Mouse (Mus musculus): ENCODE results near the gene Kcnk15.

The Kcnk15 gene

DNA sequence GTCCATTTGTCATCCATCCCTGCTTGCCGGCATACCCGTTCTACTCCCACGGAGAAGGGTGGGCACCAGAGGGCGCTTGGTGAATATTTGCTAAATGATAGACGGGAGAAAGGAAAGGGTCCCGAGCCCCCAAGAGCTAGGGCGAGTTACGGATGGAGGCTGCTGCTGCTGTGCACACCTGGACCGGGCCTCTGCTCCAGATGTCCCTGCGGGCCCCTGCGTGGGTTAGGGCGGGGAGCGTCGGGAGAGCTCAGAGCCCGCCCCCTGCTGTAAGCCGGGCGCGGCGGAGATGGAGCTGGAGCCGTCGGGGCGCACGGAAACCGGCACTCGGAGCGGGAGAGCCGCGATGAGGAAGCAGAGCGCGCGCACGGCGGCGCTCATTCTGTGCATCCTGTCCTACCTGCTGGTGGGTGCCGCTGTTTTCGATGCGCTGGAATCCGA lies at the start of gene Kcnk15:
Gene Kcnk15 (plus strand): TSS at position 191 of the 441 bp plus-strand sequence.
- DNase-seq = no peak

- no peak for DNase-seq
Measured at GRCm38 (mm10) chr2:163803838-163804237, 49.6 kb upstream of the Kcnk15 start.

GRCm38 (mm10) chr2:163809166-163809565 lies 44.3 kb upstream of the Kcnk15 start:
- no peak for DNase-seq

DNA sequence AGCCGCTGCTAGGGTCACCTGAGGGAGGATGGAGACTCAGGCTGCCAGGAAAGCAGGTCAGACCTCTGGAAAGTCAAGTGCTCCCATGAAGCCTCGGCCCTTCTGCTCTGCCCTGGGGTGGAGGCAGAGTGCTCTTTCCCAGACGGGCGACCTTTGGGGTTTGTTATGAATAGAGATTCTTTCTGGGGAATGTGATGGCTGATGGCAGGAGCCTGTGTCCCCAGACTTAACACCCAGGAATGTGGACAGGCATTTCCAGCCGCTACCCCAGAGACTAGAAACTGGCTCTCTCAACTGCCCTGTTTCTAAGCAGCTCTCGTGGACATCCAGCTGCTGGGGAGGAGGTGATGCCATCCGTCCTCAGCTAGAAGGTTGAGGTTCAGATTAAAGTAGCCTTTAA lies 43.7 kb upstream of the Kcnk15 start:
- DNase-seq = no peak

GRCm38 (mm10) chr2:163813077-163813476 lies 40.4 kb upstream of the Kcnk15 start:
- no peak for DNase-seq

- DNase-seq = no peak
Measured at GRCm38 (mm10) chr2:163814739-163815465, 38.5 kb upstream of the Kcnk15 start.

GRCm38 (mm10) chr2:163820607-163821006 lies 32.8 kb upstream of the Kcnk15 start, which contains the start of gene Ccn5:
TSS of gene Ccn5 (plus strand) at chr2:163820861.
- DNase-seq = no peak

- DNase-seq = peak in 1 of 2 experiments; percentile 59
Measured at GRCm38 (mm10) chr2:163823248-163823647, 30.2 kb upstream of the Kcnk15 start.

GRCm38 (mm10) chr2:163823771-163824170 lies 29.7 kb upstream of the Kcnk15 start:
- no peak for DNase-seq

DNA sequence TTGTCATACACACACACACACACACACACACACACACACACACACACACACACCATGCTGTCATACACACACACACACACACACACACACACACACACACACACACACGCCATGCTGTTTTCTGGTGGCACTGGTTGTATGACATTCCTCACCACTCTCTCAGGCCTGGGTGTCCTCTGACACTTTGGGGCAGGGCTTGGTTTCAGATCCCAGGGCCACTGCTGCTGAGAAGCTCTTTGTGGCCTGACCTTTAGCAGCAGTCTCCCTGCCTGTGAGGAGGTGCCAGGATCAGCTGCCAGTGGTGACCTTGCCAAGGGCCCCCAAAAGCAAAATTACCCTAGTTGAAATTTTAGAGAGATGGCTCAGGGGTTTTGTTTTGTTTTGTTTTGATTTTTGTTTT lies 27.6 kb upstream of the Kcnk15 start:
- DNase-seq = no peak

DNA sequence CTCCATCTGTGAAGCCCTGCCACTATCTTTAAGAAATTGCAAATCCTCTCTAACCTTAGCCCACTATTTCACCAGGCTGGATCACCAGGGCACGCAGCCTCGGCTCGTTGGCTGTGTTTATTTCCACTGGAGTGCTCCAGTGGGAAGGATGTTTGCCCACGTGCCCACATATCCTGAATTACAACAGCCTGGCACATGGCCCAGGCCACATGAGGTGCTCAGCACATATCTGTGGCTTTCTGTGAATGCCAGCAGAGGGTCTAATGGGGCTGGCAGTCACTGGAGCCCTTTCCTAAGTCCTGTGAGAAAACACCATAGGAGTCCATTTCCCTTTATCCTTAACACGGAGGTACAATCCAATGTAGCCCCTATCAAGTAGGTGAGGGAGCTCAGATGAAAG lies 27.0 kb upstream of the Kcnk15 start:
- DNase-seq = no peak

GRCm38 (mm10) chr2:163831163-163831562 lies 22.3 kb upstream of the Kcnk15 start:
- no peak for DNase-seq

- DNase-seq = peak; percentile 44 to 72
Measured at GRCm38 (mm10) chr2:163838043-163838442, 15.4 kb upstream of the Kcnk15 start.

- no peak for DNase-seq
Measured at GRCm38 (mm10) chr2:163839519-163839918, 13.9 kb upstream of the Kcnk15 start.

DNA sequence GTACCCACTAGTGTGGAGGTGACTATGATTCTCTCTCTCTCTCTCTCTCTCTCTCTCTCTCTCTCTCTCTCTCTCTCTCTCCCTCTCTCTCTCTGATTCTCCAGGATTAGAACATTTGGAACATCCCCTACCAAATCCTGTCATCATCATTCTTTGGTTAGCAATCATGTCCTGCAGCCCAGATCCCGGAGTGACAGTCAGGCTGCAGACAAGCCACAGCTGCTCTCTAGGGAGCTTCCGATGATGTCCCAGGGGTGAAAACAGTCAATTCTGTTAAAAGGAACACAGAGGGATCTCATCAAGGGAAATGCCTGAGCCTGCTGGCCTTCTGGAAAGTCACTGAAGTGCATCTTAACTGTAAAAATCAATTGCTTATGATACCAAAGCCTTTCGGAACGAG lies 11.4 kb upstream of the Kcnk15 start:
- DNase-seq = no peak

- DNase-seq = no peak
Measured at GRCm38 (mm10) chr2:163857233-163857632, 3.8 kb downstream of the Kcnk15 start.

DNA sequence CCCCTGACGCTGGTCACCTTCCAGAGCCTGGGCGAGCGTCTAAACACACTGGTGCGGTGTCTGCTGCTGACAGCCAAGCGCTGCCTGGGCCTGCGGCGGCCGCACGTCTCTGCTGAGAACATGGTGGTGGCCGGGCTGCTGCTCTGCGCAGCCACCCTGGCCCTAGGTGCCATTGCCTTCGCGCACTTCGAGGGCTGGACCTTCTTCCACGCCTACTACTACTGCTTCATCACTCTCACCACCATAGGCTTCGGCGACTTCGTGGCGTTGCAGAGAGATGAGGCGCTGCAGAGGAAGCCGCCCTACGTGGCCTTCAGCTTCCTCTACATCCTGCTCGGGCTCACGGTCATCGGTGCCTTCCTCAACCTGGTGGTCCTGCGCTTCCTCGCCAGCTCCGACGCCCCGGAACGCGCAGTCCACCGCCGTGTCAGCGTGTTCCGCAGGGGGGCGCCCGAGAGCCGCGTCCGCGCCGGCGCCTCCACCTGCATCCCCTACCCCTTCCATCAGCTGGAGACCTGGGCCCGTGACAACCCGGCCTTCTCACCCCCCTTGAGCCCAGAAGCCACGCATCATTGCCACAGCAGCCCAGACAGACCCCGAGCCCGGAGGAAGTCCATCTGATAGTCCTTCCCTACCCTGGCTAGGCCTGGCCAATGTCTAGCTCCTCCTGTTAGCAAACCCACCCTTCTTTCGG lies 5.0 kb downstream of the Kcnk15 start:
- peak in 1 of 2 experiments; percentile 35 for DNase-seq

GRCm38 (mm10) chr2:163865311-163865710 lies 11.9 kb downstream of the Kcnk15 start:
- DNase-seq = no peak

- DNase-seq = no peak
Measured at GRCm38 (mm10) chr2:163866061-163866460, 12.6 kb downstream of the Kcnk15 start.

DNA sequence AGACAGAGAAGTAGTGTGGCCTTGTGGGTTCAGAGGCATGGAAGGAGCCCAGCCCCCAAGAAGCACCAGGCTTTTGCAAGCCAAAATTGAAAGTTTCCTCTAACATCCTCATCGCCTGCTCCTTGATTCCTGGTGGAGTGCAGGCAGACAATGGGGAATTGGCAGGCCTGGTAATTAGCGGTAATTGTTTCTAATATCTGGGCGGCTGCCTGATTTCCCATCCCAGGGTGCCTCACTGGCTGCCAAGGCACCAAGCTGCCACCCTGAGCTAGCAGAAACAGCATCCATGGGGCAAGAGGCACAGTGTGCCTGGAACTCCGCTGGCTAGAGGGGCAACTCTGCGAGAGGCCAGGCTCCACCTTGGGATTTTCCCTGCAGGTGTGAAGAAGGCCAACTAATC lies 16.3 kb downstream of the Kcnk15 start:
- no peak for DNase-seq

DNA sequence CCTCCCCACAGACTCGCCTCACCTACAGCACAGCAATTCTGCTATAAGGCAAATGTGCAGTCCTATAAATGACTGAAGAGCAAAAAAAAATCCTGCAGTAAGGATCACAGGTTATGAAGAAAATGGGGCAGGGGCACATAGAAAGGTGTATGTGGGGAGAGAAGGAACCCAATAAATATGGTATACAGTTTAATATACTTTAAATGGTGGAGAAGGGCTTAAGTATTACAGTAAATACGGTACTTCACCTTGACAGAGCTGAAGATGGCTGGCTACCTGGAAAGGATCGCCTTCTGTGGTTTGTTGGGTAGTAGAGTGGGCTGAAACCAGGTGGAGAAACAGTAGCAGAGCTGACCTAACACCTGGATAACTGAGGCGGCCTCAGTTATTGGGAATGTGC lies 17.8 kb downstream of the Kcnk15 start:
- no peak for DNase-seq

DNA sequence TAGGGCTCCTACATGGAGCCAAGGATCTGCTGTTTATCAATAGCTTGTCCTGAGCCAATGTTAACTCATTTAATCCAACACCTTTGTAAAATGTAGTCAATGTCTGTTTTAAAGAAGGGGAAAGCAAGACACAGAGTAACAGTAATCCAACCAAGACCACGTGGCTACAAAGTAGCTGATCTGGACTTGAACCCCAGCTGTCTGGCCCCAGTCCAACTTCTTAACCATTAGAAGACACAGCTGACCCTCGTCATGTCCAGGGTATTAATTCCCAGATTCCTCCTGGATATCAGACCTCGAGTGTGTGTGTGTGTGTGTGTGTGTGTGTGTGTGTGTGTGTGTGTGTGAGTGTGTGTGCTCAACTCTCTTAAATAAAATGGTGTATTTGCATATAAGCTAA lies 18.5 kb downstream of the Kcnk15 start:
- DNase-seq = no peak

DNA sequence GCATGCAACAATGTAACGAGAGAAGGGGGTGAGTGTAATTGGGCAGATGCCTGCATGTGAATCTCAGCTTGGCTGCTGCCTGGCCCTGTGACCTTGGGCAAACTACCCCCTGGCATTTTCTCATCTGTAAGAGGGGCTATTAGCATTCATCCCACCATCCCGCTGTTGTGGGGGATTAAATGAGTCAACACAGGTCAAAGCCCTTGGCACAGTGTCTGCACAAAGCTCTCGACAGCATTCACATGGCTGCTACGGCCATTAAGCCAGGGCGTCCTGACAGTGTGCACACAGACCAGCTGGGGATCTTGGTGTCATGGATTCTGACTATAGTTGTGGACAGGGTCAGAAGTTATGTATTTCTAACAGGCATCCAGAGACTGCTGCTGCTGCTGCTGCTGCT lies 21.4 kb downstream of the Kcnk15 start:
- no peak for DNase-seq

- DNase-seq = no peak
Measured at GRCm38 (mm10) chr2:163875484-163875883, 22.0 kb downstream of the Kcnk15 start.
